Mouse (Mus musculus) heart, adult 18-20 months (tissue): ENCODE measurements around the gene Glipr1. TPM values are rescaled to one million over a fixed set of nuclear protein-coding genes. Genes with fewer than 3 reads are reported as not detected.
"Not testable (repeated sequence)": the region's sequence is repeated elsewhere in the genome, so short reads cannot be mapped to it uniquely, and the experiment has no call there.

ENCODE experiments used
- DNase-seq, 2 experiments: peaks; one replicate each; pipeline ENCODE4 v3.0.0; 2021 to 2022; ENCODE audit warnings: mixed read lengths in 1 of 2
- long read RNA-seq, 2 experiments: library from polyadenylated mRNA; stranded (forward); transcript quantifications; one replicate each; pipeline ENCODE4 v2.0.0; 2021
- total RNA-seq, 2 experiments: library from RNA; stranded (reverse); gene quantifications; 2 replicates each; pipeline ENCODE4 v1.2.3; 2021

Gene Glipr1
- 1 to 10 TPM; 1.1 to 1.7 TPM for total RNA-seq
- long read RNA-seq, experiment 1: 0 reads
- long read RNA-seq, experiment 2: 0 reads

- peak in 1 of 2 experiments; percentile 52 for DNase-seq
These were observed at the start of gene Glipr1 for GRCm38 (mm10) chr10:112002544-112003215. Glipr1 (minus strand) TSS chr10:112002631.

- not testable (repeated sequence) for DNase-seq
These were observed 49.5 kb upstream of the Glipr1 start for GRCm38 (mm10) chr10:112051956-112052355.

- no peak for DNase-seq
These were observed 48.8 kb upstream of the Glipr1 start for GRCm38 (mm10) chr10:112051220-112051619.

GRCm38 (mm10) chr10:112044283-112044682 lies 41.9 kb upstream of the Glipr1 start:
- DNase-seq: not testable (repeated sequence)

GRCm38 (mm10) chr10:112043523-112043922 lies 41.1 kb upstream of the Glipr1 start:
- not testable (repeated sequence) for DNase-seq

GRCm38 (mm10) chr10:112028689-112029088 lies 26.3 kb upstream of the Glipr1 start:
- not testable (repeated sequence) for DNase-seq

GRCm38 (mm10) chr10:112023585-112023984 lies 21.2 kb upstream of the Glipr1 start:
- DNase-seq: no peak

GRCm38 (mm10) chr10:112009511-112009910 lies 7.1 kb upstream of the Glipr1 start:
- DNase-seq: not testable (repeated sequence)

- no peak for DNase-seq
These were observed 493 bp downstream of the Glipr1 start for GRCm38 (mm10) chr10:112001756-112002520.

- no peak for DNase-seq
These were observed 1.1 kb downstream of the Glipr1 start for GRCm38 (mm10) chr10:112001350-112001749.

- DNase-seq: no peak
These were observed 1.9 kb downstream of the Glipr1 start for GRCm38 (mm10) chr10:112000568-112000967.

GRCm38 (mm10) chr10:111999765-112000164 lies 2.7 kb downstream of the Glipr1 start:
- no peak for DNase-seq

GRCm38 (mm10) chr10:111997671-111998070 lies 4.8 kb downstream of the Glipr1 start:
- DNase-seq: no peak

- DNase-seq: peak in 1 of 2 experiments; percentile 23
These were observed 5.5 kb downstream of the Glipr1 start for GRCm38 (mm10) chr10:111996911-111997347.

GRCm38 (mm10) chr10:111996549-111996904 lies 5.9 kb downstream of the Glipr1 start:
- no peak for DNase-seq

GRCm38 (mm10) chr10:111995803-111996548 lies 6.5 kb downstream of the Glipr1 start:
- no peak for DNase-seq

GRCm38 (mm10) chr10:111986453-111986852 lies 16.0 kb downstream of the Glipr1 start:
- DNase-seq: no peak

- no peak for DNase-seq
These were observed 19.4 kb downstream of the Glipr1 start for GRCm38 (mm10) chr10:111983070-111983469.

- peak; percentile 39 to 83 for DNase-seq
These were observed 24.8 kb downstream of the Glipr1 start for GRCm38 (mm10) chr10:111977584-111977983.

GRCm38 (mm10) chr10:111972542-111973361 lies 29.7 kb downstream of the Glipr1 start, which contains the start of gene Krr1:
Krr1 (plus strand) TSS chr10:111972664.
- peak; percentile 92 to 93 for DNase-seq

GRCm38 (mm10) chr10:111971929-111972328 lies 30.5 kb downstream of the Glipr1 start:
- no peak for DNase-seq

GRCm38 (mm10) chr10:111966394-111966793 lies 36.0 kb downstream of the Glipr1 start:
- DNase-seq: no peak
